Mouse (Mus musculus) retina, embryonic 14.5 days (tissue): ENCODE data around the gene Csn2.
A peak's percentile ranks its signal among the peaks of the same experiment; 100 is the strongest.

Source experiments
- DNase-seq: peaks from one replicate; pipeline ENCODE4 v3.0.0-alpha.2; 2015; ENCODE audit warnings: low spot score

Gene Csn2

GRCm38 (mm10) chr5:87699530-87699929 lies at the start of gene Csn2:
Gene Csn2 (minus strand): TSS chr5:87699630.
- no peak for DNase-seq

GRCm38 (mm10) chr5:87734821-87735220 lies 35.4 kb upstream of the Csn2 start:
- DNase-seq = no peak

DNA sequence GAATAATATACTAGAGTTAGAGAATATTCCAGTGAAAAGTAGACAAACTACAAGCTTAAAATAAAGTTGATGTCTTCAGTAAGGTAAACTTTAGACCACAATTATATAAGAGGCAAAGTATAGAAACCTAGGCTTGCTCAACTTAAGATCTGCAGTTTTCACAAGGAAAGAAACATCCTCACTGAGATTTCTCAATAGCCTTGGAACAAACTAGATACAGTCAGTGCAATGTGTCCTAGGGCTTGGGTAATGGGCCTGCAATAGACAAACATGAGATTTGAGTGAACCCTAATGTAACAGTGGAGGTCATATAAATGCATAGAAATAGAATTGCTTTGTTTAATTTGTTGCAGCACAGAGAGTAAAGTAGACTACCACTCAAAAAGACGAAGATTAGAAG lies 6.5 kb upstream of the Csn2 start:
- DNase-seq = no peak

GRCm38 (mm10) chr5:87665908-87666307 lies 33.5 kb downstream of the Csn2 start, which contains the start of gene Csn1s1:
Gene Csn1s1 (plus strand): TSS chr5:87666208.
- no peak for DNase-seq

- DNase-seq = peak; percentile 26
Measured at GRCm38 (mm10) chr5:87642787-87643186, 56.6 kb downstream of the Csn2 start.
